Mouse (Mus musculus) MEL (cell line): ENCODE measurements at regions not wholly inside any gene's neighbourhood (a gene's known extent, or its start where the extent isn't known, plus 50 kb on each side); places are given as distances from the start of the nearest gene placed in this dataset.

Source experiments
- CTCF ChIP-seq, 3 experiments: IDR thresholded peaks in 2 of 3; conservative IDR thresholded peaks in 1 of 3; 2 replicates each; pipeline ENCODE4 v1.5.1; 2011 to 2012; ENCODE audit warnings: low read length in 3 of 3, low read depth in 2 of 3, mild to moderate bottlenecking in 2 of 3, improper control_type of control experiment in 1 of 3, inconsistent platforms in 1 of 3, mixed read lengths in 1 of 3, moderate library complexity in 1 of 3; ENCODE audit not compliant: control insufficient read depth in 1 of 3, insufficient read depth in 1 of 3, poor library complexity in 1 of 3, severe bottlenecking in 1 of 3
- ETS1 ChIP-seq: IDR thresholded peaks from 2 replicates; pipeline ENCODE4 v1.6.1; 2012; ENCODE audit warnings: low read depth, mild to moderate bottlenecking, inconsistent platforms, low read length, improper control_type of control experiment, moderate library complexity
- GATA1 ChIP-seq: IDR thresholded peaks from 2 replicates; pipeline ENCODE4 v1.6.1; 2011; ENCODE audit warnings: low read depth, low read length, improper control_type of control experiment
- MAFK ChIP-seq: IDR thresholded peaks from 2 replicates; pipeline ENCODE4 v1.6.1; 2011; ENCODE audit warnings: low read depth, mild to moderate bottlenecking, low read length, improper control_type of control experiment, borderline replicate concordance
- NRF1 ChIP-seq: IDR thresholded peaks from 2 replicates; pipeline ENCODE4 v1.6.1; 2014; ENCODE audit warnings: low read depth, mild to moderate bottlenecking, inconsistent platforms, low read length, improper control_type of control experiment, moderate library complexity; ENCODE audit not compliant: poor library complexity, insufficient read depth, severe bottlenecking
- POLR2A ChIP-seq, 2 experiments: IDR thresholded peaks; 2 replicates each; pipeline ENCODE4 v1.6.1; 2011 to 2012; ENCODE audit warnings: low read length in 2 of 2, mild to moderate bottlenecking in 2 of 2, control low read depth in 1 of 2, improper control_type of control experiment in 1 of 2, low read depth in 1 of 2, moderate library complexity in 1 of 2; ENCODE audit not compliant: control insufficient read depth in 1 of 2, insufficient read depth in 1 of 2, poor library complexity in 1 of 2
- POLR2AphosphoS2 ChIP-seq: IDR thresholded peaks from 2 replicates; pipeline ENCODE4 v1.6.1; 2011; ENCODE audit warnings: low read length, improper control_type of control experiment

- no peak for TF ChIP-seq CTCF (IDR thresholded peaks at IDR 0.05 in 2 of 3, conservative IDR thresholded peaks at IDR 0.05 in 1 of 3; ENCODE audit: control insufficient read depth in 1 of 3, insufficient read depth in 1 of 3, low read depth in 2 of 3, low read length in 3 of 3, poor library complexity in 1 of 3, severe bottlenecking in 1 of 3)
- TF ChIP-seq GATA1: peak; percentile 64
- TF ChIP-seq ETS1: peak; percentile 73
- no peak for TF ChIP-seq POLR2AphosphoS2
- TF ChIP-seq POLR2A (IDR thresholded peaks at IDR 0.05; ENCODE audit: control insufficient read depth in 1 of 2, insufficient read depth in 1 of 2, low read depth in 1 of 2, low read length in 2 of 2, poor library complexity in 1 of 2): no peak
- TF ChIP-seq NRF1: no peak
- no peak for TF ChIP-seq MAFK
These were observed 280.3 kb downstream of the Elavl2 start for GRCm38 (mm10) chr4:91120277-91120676.
